Mouse (Mus musculus) small intestine, adult 2 months (tissue): ENCODE measurements at regions not wholly inside any gene's neighbourhood (a gene's known extent, or its start where the extent isn't known, plus 50 kb on each side); places are given as distances from the start of the nearest gene placed in this dataset.

Experiments used
- CTCF ChIP-seq: fragments of 200-500 bp; IDR thresholded peaks from 2 replicates; pipeline ENCODE4 v1.5.1; 2012; ENCODE audit warnings: low read depth, mild to moderate bottlenecking, control low read depth, inconsistent platforms, low read length, moderate library complexity, mixed read lengths; ENCODE audit not compliant: insufficient replicate concordance, insufficient read length; ENCODE audit errors: extremely low read depth
- POLR2A ChIP-seq: fragments of 200-500 bp; IDR thresholded peaks from 2 replicates; pipeline ENCODE4 v1.6.1; 2012; ENCODE audit warnings: low read depth, mild to moderate bottlenecking, control low read depth, inconsistent platforms, low read length, moderate library complexity

GRCm38 (mm10) chr2:46443686-46444180 lies 1326.5 kb upstream of the Zeb2 start:
- TF ChIP-seq CTCF (no peak), POLR2A (no peak)
